Mouse (Mus musculus) liver, adult 2 months (tissue): ENCODE results near the gene Zrsr1.

ENCODE experiments used
- CTCF ChIP-seq: fragments of 200-500 bp; IDR thresholded peaks from 2 replicates; pipeline ENCODE4 v1.5.1; 2011; ENCODE audit warnings: low read depth, low read length, control low read depth
- POLR2A ChIP-seq: fragments of 200-500 bp; IDR thresholded peaks from 2 replicates; pipeline ENCODE4 v1.6.1; 2011; ENCODE audit warnings: low read length, control low read depth; ENCODE audit not compliant: insufficient read depth; ENCODE audit errors: extremely low read depth

DNA sequence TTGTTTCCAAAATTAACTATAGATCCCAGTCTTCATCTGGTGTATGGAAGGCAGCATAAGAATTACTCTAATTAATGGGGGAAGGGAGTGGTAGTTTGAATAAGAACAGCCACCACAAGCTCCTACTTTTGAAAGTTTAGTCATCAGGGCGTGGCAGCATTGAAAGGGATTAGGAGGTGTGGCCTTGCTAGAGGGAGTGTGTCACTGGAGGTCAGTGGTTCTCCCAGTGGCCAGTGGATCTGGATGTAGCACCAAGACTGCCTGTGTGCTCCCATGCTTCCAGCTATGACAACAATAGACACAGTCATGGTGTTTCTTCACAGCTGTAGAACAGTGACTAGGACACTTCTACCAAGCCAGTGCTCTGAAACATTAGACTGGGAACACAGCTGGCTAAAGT lies 22.7 kb upstream of the Zrsr1 start:
- TF ChIP-seq POLR2A, result no peak
- TF ChIP-seq CTCF, result no peak
